Mouse (Mus musculus) embryo, embryonic 9.5 days (tissue): ENCODE results near the gene Olfr503.
"Not testable (repeated sequence)": the region's sequence is repeated elsewhere in the genome, so short reads cannot be mapped to it uniquely, and the experiment has no call there.

Experiments used
- DNase-seq: peaks from one replicate; pipeline ENCODE4 v3.0.0-alpha.2; 2017; ENCODE audit errors: extremely low spot score

The Olfr503 gene

DNA sequence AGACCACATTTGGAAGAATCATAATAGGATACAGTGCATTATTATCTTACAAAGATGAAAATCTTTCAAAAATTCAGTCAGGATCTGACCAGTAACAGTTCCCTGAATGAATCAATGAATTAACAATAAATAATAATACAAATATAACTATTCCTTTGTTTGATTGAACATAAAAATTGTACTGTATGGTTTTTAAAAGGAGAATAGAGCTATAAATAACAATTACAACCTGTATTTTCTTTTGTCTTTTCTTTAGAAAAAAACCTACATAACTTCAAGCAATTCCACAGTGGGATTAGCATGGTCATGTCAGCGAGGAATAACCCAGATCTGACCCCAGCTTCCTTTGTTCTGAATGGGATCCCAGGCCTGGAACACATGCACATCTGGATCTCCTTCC is at the start of gene Olfr503:
TSS of gene Olfr503 (plus strand) at position 301 of the 400 bp plus-strand sequence.
- DNase-seq: not testable (repeated sequence)

- no peak for DNase-seq
Observed at GRCm38 (mm10) chr7:108524965-108525364, 19.4 kb upstream of the Olfr503 start, which contains the start of gene Olfr502. TSS of gene Olfr502 (minus strand) at chr7:108525065.

GRCm38 (mm10) chr7:108542416-108542815 is 1.9 kb upstream of the Olfr503 start:
- DNase-seq: no peak

DNA sequence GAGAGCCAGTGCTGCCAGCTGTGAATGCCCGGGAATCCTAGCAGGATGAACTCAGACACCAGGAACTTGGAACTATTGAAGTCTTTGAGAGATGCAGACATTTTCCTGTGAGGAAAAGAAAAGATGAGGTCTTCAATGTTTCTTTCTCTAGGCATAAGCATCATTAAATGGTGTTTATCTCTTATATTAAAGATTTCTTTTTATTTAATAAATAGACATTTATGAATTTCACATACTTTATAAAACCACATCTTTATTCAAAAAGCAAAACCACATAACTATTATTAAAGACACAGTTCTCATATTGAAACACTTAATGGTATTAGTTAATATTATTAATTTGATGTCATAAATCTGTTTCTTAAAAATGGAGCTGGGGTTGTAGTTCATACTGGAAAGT is 21.4 kb downstream of the Olfr503 start, which contains the start of gene Olfr504:
TSS of gene Olfr504 (minus strand) at position 101 of the 400 bp plus-strand sequence.
- DNase-seq: no peak

DNA sequence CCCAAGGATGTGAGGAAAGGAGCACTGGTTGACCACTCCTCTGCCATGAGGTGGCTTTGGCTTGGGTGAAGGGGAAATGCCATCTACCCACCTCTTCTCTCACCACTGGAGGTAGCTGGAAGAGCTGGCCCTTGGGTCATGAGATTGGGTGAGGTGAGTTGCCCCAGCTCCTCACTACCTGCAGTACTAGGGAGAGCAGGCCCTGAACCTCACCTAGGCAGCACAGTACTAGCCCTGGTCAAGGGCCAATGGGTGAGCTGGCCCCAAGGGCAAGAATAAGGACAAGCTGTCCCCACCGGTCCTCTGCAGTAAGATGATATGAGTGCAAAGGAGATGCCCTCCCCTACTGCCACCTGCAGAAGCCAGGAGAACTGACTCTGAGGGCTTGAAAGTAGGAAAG is 45.5 kb downstream of the Olfr503 start:
- DNase-seq: no peak
